Mouse (Mus musculus): ENCODE measurements around the gene Dda1. TPM values are rescaled to one million over a fixed set of nuclear protein-coding genes. Genes with fewer than 3 reads are reported as not detected.

Dda1 gene
- polyA plus RNA-seq, 1 experiment = 67.8 TPM

DNA sequence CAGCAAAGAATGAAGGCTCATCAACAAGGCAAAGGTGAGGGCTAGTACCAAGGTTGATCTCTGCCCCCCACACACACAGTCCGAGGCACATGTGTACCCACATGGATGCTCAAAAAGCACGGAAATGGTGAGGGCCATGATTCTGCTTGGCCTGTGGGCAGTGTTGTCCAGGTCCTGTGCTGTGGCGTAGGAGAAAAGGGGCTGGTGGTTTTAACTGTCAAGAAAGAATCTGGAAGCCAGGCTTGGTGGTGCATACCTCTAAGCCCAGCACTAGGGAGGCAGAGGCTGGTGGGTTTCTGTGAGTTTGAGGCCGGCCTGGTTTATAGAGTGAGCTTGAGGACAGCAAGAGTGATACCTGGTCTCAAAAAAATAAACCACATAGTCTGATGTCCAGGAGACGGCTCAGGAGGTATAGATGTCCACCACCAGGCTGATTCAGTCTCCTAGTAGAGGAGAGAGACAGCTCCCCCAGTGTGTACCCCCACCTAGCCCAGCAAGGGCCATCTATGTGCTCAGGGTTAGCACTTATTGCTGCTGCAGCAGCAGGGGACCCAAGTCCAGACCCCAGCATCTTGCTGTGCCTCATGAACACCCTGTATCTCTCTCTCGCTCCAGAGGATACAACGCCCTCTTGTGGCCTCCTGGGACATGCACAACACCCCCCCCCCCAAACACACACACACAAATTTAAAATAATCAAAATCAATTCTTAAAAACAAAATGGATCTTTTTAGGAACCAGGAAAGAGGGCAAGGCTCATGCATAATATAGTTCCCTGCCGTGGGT lies 3.8 kb downstream of the Dda1 start:
- H3K27me3 ChIP-seq (ENCODE audit: control insufficient read depth, insufficient read depth, low read length) = no peaks in the 10 kb centered on the region
- no peak for DNase-seq (ENCODE audit: low read depth in 1 of 2, low spot score in 2 of 2)
- H3K27ac ChIP-seq (ENCODE audit: insufficient read depth, low read length) = no peak overlapping the region
- 94% methylated on average over 8 of the region's 8 CpGs for WGBS
- H3K4me3 ChIP-seq (ENCODE audit: extremely low read depth, insufficient read depth, insufficient read length) = no peak overlapping the region
- TF ChIP-seq CTCF (IDR thresholded peaks at IDR 0.05; ENCODE audit: extremely low read depth, insufficient read depth, insufficient read length, insufficient replicate concordance) = no peak
- no peak for TF ChIP-seq POLR2A (IDR thresholded peaks at IDR 0.05; ENCODE audit: low read depth, low read length)
- H3K36me3 ChIP-seq (ENCODE audit: control insufficient read depth, insufficient read depth, low read length) = peaks cover 17% of the 10 kb centered on the region
- H3K4me1 ChIP-seq (ENCODE audit: control insufficient read depth, insufficient read depth, insufficient read length) = peaks cover 13% of the 10 kb centered on the region

- Histone ChIP-seq H3K27me3 (ENCODE audit: control insufficient read depth, insufficient read depth, low read length) (no peaks in the 10 kb centered on the region), H3K4me1 (ENCODE audit: control insufficient read depth, insufficient read depth, insufficient read length) (peaks cover 13% of the 10 kb centered on the region), H3K4me3 (ENCODE audit: extremely low read depth, insufficient read depth, insufficient read length) (no peak overlapping the region), H3K36me3 (ENCODE audit: control insufficient read depth, insufficient read depth, low read length) (peaks cover 17% of the 10 kb centered on the region), H3K27ac (ENCODE audit: insufficient read depth, low read length) (no peak overlapping the region)
- TF ChIP-seq CTCF (IDR thresholded peaks at IDR 0.05; ENCODE audit: extremely low read depth, insufficient read depth, insufficient read length, insufficient replicate concordance) (no peak), POLR2A (IDR thresholded peaks at IDR 0.05; ENCODE audit: low read depth, low read length) (no peak)
- 95% methylated on average over 18 of the region's 18 CpGs for WGBS
- no peak for DNase-seq (ENCODE audit: low read depth in 1 of 2, low spot score in 2 of 2)
Observed at GRCm38 (mm10) chr8:71474344-71474743, 5.3 kb downstream of the Dda1 start.

GRCm38 (mm10) chr8:71474785-71475701 lies 6.0 kb downstream of the Dda1 start:
- no peak for TF ChIP-seq POLR2A (IDR thresholded peaks at IDR 0.05; ENCODE audit: low read depth, low read length)
- Histone ChIP-seq H3K4me1 (ENCODE audit: control insufficient read depth, insufficient read depth, insufficient read length) (peaks cover 8% of the 10 kb centered on the region), H3K27ac (ENCODE audit: insufficient read depth, low read length) (no peak overlapping the region), H3K4me3 (ENCODE audit: extremely low read depth, insufficient read depth, insufficient read length) (no peak overlapping the region), H3K36me3 (ENCODE audit: control insufficient read depth, insufficient read depth, low read length) (peaks cover 17% of the 10 kb centered on the region), H3K27me3 (ENCODE audit: control insufficient read depth, insufficient read depth, low read length) (no peaks in the 10 kb centered on the region)
- DNase-seq (ENCODE audit: low read depth in 1 of 2, low spot score in 2 of 2) = no peak
- 95% methylated on average over 25 of the region's 25 CpGs for WGBS

GRCm38 (mm10) chr8:71475702-71476075 lies 6.7 kb downstream of the Dda1 start:
- H3K27me3 ChIP-seq (ENCODE audit: control insufficient read depth, insufficient read depth, low read length) = no peaks in the 10 kb centered on the region
- TF ChIP-seq CTCF (IDR thresholded peaks at IDR 0.05; ENCODE audit: extremely low read depth, insufficient read depth, insufficient read length, insufficient replicate concordance) (no peak), POLR2A (IDR thresholded peaks at IDR 0.05; ENCODE audit: low read depth, low read length) (no peak)
- H3K4me1 ChIP-seq (ENCODE audit: control insufficient read depth, insufficient read depth, insufficient read length) = peaks cover 3% of the 10 kb centered on the region
- H3K36me3 ChIP-seq (ENCODE audit: control insufficient read depth, insufficient read depth, low read length) = peaks cover 17% of the 10 kb centered on the region
- DNase-seq (ENCODE audit: low read depth in 1 of 2, low spot score in 2 of 2) = no peak
- no peak overlapping the region for H3K4me3 ChIP-seq (ENCODE audit: extremely low read depth, insufficient read depth, insufficient read length)
- 37% methylated on average over 4 of the region's 4 CpGs for WGBS
- H3K27ac ChIP-seq (ENCODE audit: insufficient read depth, low read length) = no peak overlapping the region

- Histone ChIP-seq H3K4me1 (ENCODE audit: control insufficient read depth, insufficient read depth, insufficient read length) (peaks cover 3% of the 10 kb centered on the region), H3K27ac (ENCODE audit: insufficient read depth, low read length) (peak overlapping the region; percentile 83), H3K27me3 (ENCODE audit: control insufficient read depth, insufficient read depth, low read length) (no peaks in the 10 kb centered on the region), H3K36me3 (ENCODE audit: control insufficient read depth, insufficient read depth, low read length) (peaks cover 17% of the 10 kb centered on the region), H3K4me3 (ENCODE audit: extremely low read depth, insufficient read depth, insufficient read length) (peak overlapping the region; percentile 76)
- DNase-seq (ENCODE audit: low read depth in 1 of 2, low spot score in 2 of 2) = peak in 1 of 2 experiments; percentile 73
- TF ChIP-seq POLR2A (IDR thresholded peaks at IDR 0.05; ENCODE audit: low read depth, low read length) (no peak), CTCF (IDR thresholded peaks at IDR 0.05; ENCODE audit: extremely low read depth, insufficient read depth, insufficient read length, insufficient replicate concordance) (no peak)
- WGBS = under 1% methylated on average over 79 of the region's 121 CpGs
Observed at GRCm38 (mm10) chr8:71476099-71476940, 7.3 kb downstream of the Dda1 start.

GRCm38 (mm10) chr8:71477196-71477845 lies 8.3 kb downstream of the Dda1 start:
- Histone ChIP-seq H3K36me3 (ENCODE audit: control insufficient read depth, insufficient read depth, low read length) (peaks cover 13% of the 10 kb centered on the region), H3K4me3 (ENCODE audit: extremely low read depth, insufficient read depth, insufficient read length) (peak overlapping the region; percentile 76; the same call in 1 of the 2 replicates), H3K27ac (ENCODE audit: insufficient read depth, low read length) (no peak overlapping the region), H3K4me1 (ENCODE audit: control insufficient read depth, insufficient read depth, insufficient read length) (peaks cover 3% of the 10 kb centered on the region), H3K27me3 (ENCODE audit: control insufficient read depth, insufficient read depth, low read length) (no peaks in the 10 kb centered on the region)
- TF ChIP-seq POLR2A (IDR thresholded peaks at IDR 0.05; ENCODE audit: low read depth, low read length) = no peak
- TF ChIP-seq CTCF (IDR thresholded peaks at IDR 0.05; ENCODE audit: extremely low read depth, insufficient read depth, insufficient read length, insufficient replicate concordance) = 0 out of 2 replicates have a peak, but pooled peaks have one; percentile 4
- DNase-seq (ENCODE audit: low read depth in 1 of 2, low spot score in 2 of 2) = no peak
- 56% methylated on average over 14 of the region's 14 CpGs for WGBS
